Mouse (Mus musculus): ENCODE data around the gene Rpusd3.

DNA sequence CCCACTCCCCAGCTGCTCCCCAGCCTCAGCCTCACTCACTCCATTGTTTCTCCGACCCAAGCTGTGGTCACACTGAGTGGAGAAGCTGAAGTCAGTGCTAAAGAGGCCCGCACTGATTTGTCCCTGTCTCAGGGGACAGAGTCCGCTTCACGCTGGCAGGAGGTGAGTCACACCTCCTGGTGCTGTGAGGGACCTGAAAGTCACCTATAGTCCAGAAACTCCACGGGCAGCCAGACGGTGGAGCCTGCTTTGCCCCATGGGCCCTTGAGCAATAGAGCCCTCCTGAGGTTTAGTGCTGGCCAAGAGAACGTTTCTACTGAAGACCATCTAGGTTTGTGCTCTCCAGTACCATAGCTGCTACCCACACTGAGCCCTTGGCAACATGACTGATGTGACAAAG, 15.6 kb upstream of the Rpusd3 start:
- TF ChIP-seq POLR2A (IDR thresholded peaks at IDR 0.05; ENCODE audit: borderline replicate concordance, control insufficient read depth, low read depth, low read length) (no peak), CTCF (IDR thresholded peaks at IDR 0.05; ENCODE audit: control insufficient read depth, insufficient read depth, low read length) (no peak)
